In the genomic region with DNA sequence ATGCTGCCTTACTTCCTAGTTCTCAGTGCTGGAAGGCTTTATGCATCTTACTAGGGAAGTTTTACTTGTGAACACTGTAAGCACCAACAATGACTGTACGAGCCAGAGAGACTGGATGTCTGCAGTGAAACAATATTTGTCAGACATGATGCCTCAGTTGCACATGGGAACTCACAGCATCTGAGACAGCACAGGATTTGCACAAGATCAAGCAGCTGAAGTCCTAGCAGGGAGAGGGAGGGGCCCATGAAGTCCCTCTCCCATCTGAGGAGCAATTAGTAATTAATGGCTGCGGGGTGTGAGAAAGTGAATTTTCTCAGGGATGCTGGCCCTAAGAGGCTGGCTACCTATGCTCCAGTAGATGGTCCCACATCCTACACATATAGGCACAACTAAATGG, we compare ENCODE assay signal across 18 mouse cellular contexts. TPM values are rescaled to one million over a fixed set of nuclear protein-coding genes. Genes with fewer than 3 reads are reported as not detected.
DNase-seq lines count a peak whose midpoint lies in the region; ATAC-seq and TF ChIP-seq lines count a peak whose summit lies in the region.
"Had no signal": no experiment of that assay in that cellular context is flagged by ENCODE, and none has a peak within 500 bp of the region (broad histone marks: within the 10 kb centered on the region; RNA-seq: fewer than 3 reads in every experiment).

No protein-coding gene starts in this region.

- WGBS in embryonic facial prominence, embryonic 14.5 days = 76% methylated on average over 2 of the region's 2 CpGs
- WGBS in embryonic facial prominence, embryonic 10.5 days = 76% methylated on average over 2 of the region's 2 CpGs
- 73% methylated on average over 2 of the region's 2 CpGs for WGBS in heart, postnatal 0 days
- WGBS in midbrain, embryonic 15.5 days = 64% methylated on average over 2 of the region's 2 CpGs
- 95% methylated on average over 2 of the region's 2 CpGs for WGBS in midbrain, embryonic 11.5 days
- 60% methylated on average over 2 of the region's 2 CpGs for WGBS in hindbrain, embryonic 15.5 days

- peak overlapping the region; percentile 58 for H3K27ac ChIP-seq in embryonic facial prominence, embryonic 14.5 days (replicated peaks; ENCODE audit: low read depth, low read length)
- no peak overlapping the region for H3K27ac ChIP-seq in embryonic facial prominence, embryonic 10.5 days (replicated peaks)
- H3K27ac ChIP-seq in heart, postnatal 0 days (ENCODE audit: low read depth) = peak overlapping the region; percentile 82
- H3K27ac ChIP-seq in midbrain, embryonic 15.5 days = peak overlapping the region; percentile 72; the same call in 1 of the 2 replicates
- H3K27ac ChIP-seq in midbrain, embryonic 11.5 days (ENCODE audit: low read depth, low read length) = no peak overlapping the region
- peak overlapping the region; percentile 47; the same call in 1 of the 2 replicates for H3K27ac ChIP-seq in hindbrain, embryonic 15.5 days (replicated peaks)
- H3K27ac ChIP-seq: liver, embryonic 13.5 days had no signal

- no peak for DNase-seq in embryonic facial prominence, embryonic 14.5 days (ENCODE audit: low spot score)
- no peak for DNase-seq in embryonic facial prominence, embryonic 10.5 days (ENCODE audit: low spot score)
- DNase-seq in heart, postnatal 0 days (ENCODE audit: low spot score) = no peak
- no peak for DNase-seq in heart, adult 11 months
- no peak for DNase-seq in midbrain, embryonic 11.5 days (ENCODE audit: low spot score, missing footprints)
- no peak for DNase-seq in lung, postnatal 10 days
- DNase-seq: cerebellum, postnatal 10 days; embryo, embryonic 11 days; kidney, postnatal 10 days; layer of hippocampus, adult 9-11 months; liver, embryonic 13.5 days; right cerebral cortex, postnatal 4 days; thymus, postnatal 4 days had no signal

- no peak for TF ChIP-seq EP300 in heart, postnatal 0 days (IDR thresholded peaks at IDR 0.05; ENCODE audit: low read depth)

- no peak overlapping the region for H3K4me2 ChIP-seq in embryonic facial prominence, embryonic 14.5 days (ENCODE audit: low read depth, low read length)
- H3K4me2 ChIP-seq in heart, postnatal 0 days (ENCODE audit: low read depth, low read length) = no peak overlapping the region
- H3K4me2 ChIP-seq in midbrain, embryonic 15.5 days = no peak overlapping the region
- H3K4me2 ChIP-seq in midbrain, embryonic 11.5 days = no peak overlapping the region
- no peak overlapping the region for H3K4me2 ChIP-seq in hindbrain, embryonic 15.5 days
- H3K4me2 ChIP-seq: limb, embryonic 12.5 days; liver, embryonic 13.5 days had no signal

- no peaks in the 10 kb centered on the region for H3K9me3 ChIP-seq in embryonic facial prominence, embryonic 14.5 days (ENCODE audit: control insufficient read depth, low read length)
- H3K9me3 ChIP-seq in embryonic facial prominence, embryonic 10.5 days = no peaks in the 10 kb centered on the region
- H3K9me3 ChIP-seq in heart, postnatal 0 days (replicated peaks; ENCODE audit: control insufficient read depth, low read length) = no peaks in the 10 kb centered on the region
- H3K9me3 ChIP-seq in midbrain, embryonic 15.5 days = no peaks in the 10 kb centered on the region
- H3K9me3 ChIP-seq in midbrain, embryonic 11.5 days (ENCODE audit: control insufficient read depth, low read length) = no peaks in the 10 kb centered on the region
- H3K9me3 ChIP-seq in hindbrain, embryonic 15.5 days = no peaks in the 10 kb centered on the region
- H3K9me3 ChIP-seq: limb, embryonic 12.5 days; liver, embryonic 13.5 days had no signal

- no peaks in the 10 kb centered on the region for H3K27me3 ChIP-seq in embryonic facial prominence, embryonic 14.5 days (replicated peaks; ENCODE audit: control insufficient read depth, insufficient read depth, low read length)
- no peaks in the 10 kb centered on the region for H3K27me3 ChIP-seq in embryonic facial prominence, embryonic 10.5 days (replicated peaks; ENCODE audit: low read depth, poor library complexity, severe bottlenecking)
- no peaks in the 10 kb centered on the region for H3K27me3 ChIP-seq in heart, postnatal 0 days (ENCODE audit: control insufficient read depth, insufficient read depth, low read length)
- no peaks in the 10 kb centered on the region for H3K27me3 ChIP-seq in midbrain, embryonic 15.5 days (replicated peaks)
- no peaks in the 10 kb centered on the region for H3K27me3 ChIP-seq in midbrain, embryonic 11.5 days (ENCODE audit: control insufficient read depth, insufficient read depth, low read length)
- H3K27me3 ChIP-seq in hindbrain, embryonic 15.5 days = no peaks in the 10 kb centered on the region
- H3K27me3 ChIP-seq: limb, embryonic 12.5 days; liver, embryonic 13.5 days had no signal

- no peak overlapping the region for H3K9ac ChIP-seq in embryonic facial prominence, embryonic 14.5 days (ENCODE audit: low read depth, low read length)
- 0 out of 2 replicates have a peak overlapping the region, but pooled peaks have one; percentile 1 for H3K9ac ChIP-seq in heart, postnatal 0 days (replicated peaks; ENCODE audit: low read depth, low read length)
- no peak overlapping the region for H3K9ac ChIP-seq in midbrain, embryonic 15.5 days
- H3K9ac ChIP-seq in midbrain, embryonic 11.5 days (ENCODE audit: low read length) = no peak overlapping the region
- H3K9ac ChIP-seq in hindbrain, embryonic 15.5 days = no peak overlapping the region
- H3K9ac ChIP-seq: limb, embryonic 12.5 days; liver, embryonic 13.5 days had no signal

- H3K4me1 ChIP-seq in embryonic facial prominence, embryonic 14.5 days (ENCODE audit: control insufficient read depth, insufficient read depth, low read length) = peaks cover 13% of the 10 kb centered on the region
- H3K4me1 ChIP-seq in embryonic facial prominence, embryonic 10.5 days = peaks cover 23% of the 10 kb centered on the region
- peaks cover 9% of the 10 kb centered on the region; the same call in 1 of the 2 replicates for H3K4me1 ChIP-seq in heart, postnatal 0 days (ENCODE audit: control insufficient read depth, insufficient read depth)
- H3K4me1 ChIP-seq in midbrain, embryonic 15.5 days = peaks cover 20% of the 10 kb centered on the region
- H3K4me1 ChIP-seq in midbrain, embryonic 11.5 days (ENCODE audit: control insufficient read depth, insufficient read depth, low read length) = peaks cover 8% of the 10 kb centered on the region
- peaks cover 28% of the 10 kb centered on the region for H3K4me1 ChIP-seq in hindbrain, embryonic 15.5 days (replicated peaks)

- no peak for ATAC-seq in embryonic facial prominence, embryonic 14.5 days (ENCODE audit: low read depth)
- no peak for ATAC-seq in heart, postnatal 0 days (ENCODE audit: insufficient read depth, low read depth)
- ATAC-seq in midbrain, embryonic 15.5 days (replicated peaks) = no peak
- no peak for ATAC-seq in midbrain, embryonic 11.5 days (ENCODE audit: low FRiP score)
- ATAC-seq in hindbrain, embryonic 15.5 days (ENCODE audit: low FRiP score, low read depth) = no peak
- ATAC-seq: intestine, postnatal 0 days had no signal

- no peak overlapping the region for H3K4me3 ChIP-seq in embryonic facial prominence, embryonic 14.5 days (ENCODE audit: low read depth, low read length)
- no peak overlapping the region for H3K4me3 ChIP-seq in embryonic facial prominence, embryonic 10.5 days
- H3K4me3 ChIP-seq in heart, postnatal 0 days (ENCODE audit: low read depth, low read length) = no peak overlapping the region
- H3K4me3 ChIP-seq in midbrain, embryonic 15.5 days = no peak overlapping the region
- no peak overlapping the region for H3K4me3 ChIP-seq in midbrain, embryonic 11.5 days (ENCODE audit: low read depth, low read length)
- H3K4me3 ChIP-seq in hindbrain, embryonic 15.5 days = no peak overlapping the region
- H3K4me3 ChIP-seq: erythroblast, embryonic 14.5 days; limb, embryonic 12.5 days; liver, embryonic 13.5 days had no signal

- no peak for TF ChIP-seq CTCF in heart, postnatal 0 days (IDR thresholded peaks at IDR 0.05; ENCODE audit: low read depth)

- peaks cover 11% of the 10 kb centered on the region; the same call in 1 of the 2 replicates for H3K36me3 ChIP-seq in embryonic facial prominence, embryonic 14.5 days (ENCODE audit: control insufficient read depth, insufficient read depth, low read length)
- H3K36me3 ChIP-seq in embryonic facial prominence, embryonic 10.5 days (replicated peaks) = peaks cover 12% of the 10 kb centered on the region
- H3K36me3 ChIP-seq in heart, postnatal 0 days (replicated peaks; ENCODE audit: control insufficient read depth, insufficient read depth, low read length) = peaks cover 31% of the 10 kb centered on the region
- no peaks in the 10 kb centered on the region for H3K36me3 ChIP-seq in midbrain, embryonic 15.5 days (replicated peaks)
- 0 out of 2 replicates have a peak, but pooled peaks cover 2% of the 10 kb centered on the region for H3K36me3 ChIP-seq in midbrain, embryonic 11.5 days (ENCODE audit: control insufficient read depth, insufficient read depth, low read length)
- H3K36me3 ChIP-seq in hindbrain, embryonic 15.5 days = no peaks in the 10 kb centered on the region
- H3K36me3 ChIP-seq: limb, embryonic 12.5 days had no signal

RNA-seq across cellular contexts. Expression of gene Fam126a, which starts 36.3 kb away (rescaled TPM):
- polyA plus RNA-seq in embryonic facial prominence, embryonic 14.5 days (2014; fragmentation: Nextera tagmentation; extraction: Ambion mirVana) = 38.4 and 40.2 TPM in 2 replicates
- 25.9 and 26.9 TPM in 2 replicates for polyA plus RNA-seq in embryonic facial prominence, embryonic 10.5 days (2016; fragmentation: Nextera tagmentation; extraction: Ambion mirVana)
- 37.3 and 37.6 TPM in 2 replicates for total RNA-seq in heart, postnatal 0 days (2014; rRNA removed; ENCODE audit: low replicate concordance)
- polyA plus RNA-seq in heart, postnatal 0 days (2015; fragmentation: Nextera tagmentation; extraction: Ambion mirVana) = 23.3 and 27.7 TPM in 2 replicates
- polyA plus RNA-seq in midbrain, embryonic 15.5 days (2015; fragmentation: Nextera tagmentation; extraction: Ambion mirVana) = 33.0 and 33.3 TPM in 2 replicates
- 34.3 and 36.0 TPM in 2 replicates for polyA plus RNA-seq in midbrain, embryonic 11.5 days (2014; fragmentation: Nextera tagmentation; extraction: Ambion mirVana)
- 31.0 and 31.2 TPM in 2 replicates for polyA plus RNA-seq in hindbrain, embryonic 15.5 days (2015; fragmentation: Nextera tagmentation; extraction: Ambion mirVana)

Comparison
In these comparisons a context has a peak if more than half of its experiments do, and no peak if none do; other contexts are left out.
1. H3K27ac ChIP-seq: peak in embryonic facial prominence, embryonic 14.5 days (single experiment), heart, postnatal 0 days (single experiment), midbrain, embryonic 15.5 days (single experiment) and hindbrain, embryonic 15.5 days (single experiment); none in embryonic facial prominence, embryonic 10.5 days (single experiment) and midbrain, embryonic 11.5 days (single experiment).